Mouse (Mus musculus): ENCODE results near the gene Larp6. TPM values are rescaled to one million over a fixed set of nuclear protein-coding genes. Genes with fewer than 3 reads are reported as not detected.

Gene Larp6
- polyA plus RNA-seq, 1 experiment = 4.8 TPM

- Histone ChIP-seq H3K4me1 (ENCODE audit: control insufficient read depth, insufficient read depth, low read length) (peaks cover 11% of the 10 kb centered on the region), H3K4me3 (ENCODE audit: control insufficient read depth, low read depth, low read length) (peak overlapping the region; percentile 81), H3K27ac (ENCODE audit: control insufficient read depth, insufficient read depth, low read depth, low read length) (no peak overlapping the region), H3K36me3 (ENCODE audit: control insufficient read depth, insufficient read depth, low read length) (no peaks in the 10 kb centered on the region), H3K27me3 (ENCODE audit: control insufficient read depth, insufficient read depth, low read length) (no peaks in the 10 kb centered on the region)
- TF ChIP-seq POLR2A (IDR thresholded peaks at IDR 0.05; ENCODE audit: control insufficient read depth, low read depth, low read length) (no peak), CTCF (IDR thresholded peaks at IDR 0.05; ENCODE audit: control insufficient read depth, insufficient read depth, insufficient replicate concordance, low read depth, low read length) (no peak)
These were observed 827 bp downstream of the Larp6 start for GRCm38 (mm10) chr9:60713616-60714015.

- Histone ChIP-seq H3K4me3 (ENCODE audit: control insufficient read depth, low read depth, low read length) (no peak overlapping the region), H3K4me1 (ENCODE audit: control insufficient read depth, insufficient read depth, low read length) (peaks cover 11% of the 10 kb centered on the region), H3K27ac (ENCODE audit: control insufficient read depth, insufficient read depth, low read depth, low read length) (no peak overlapping the region), H3K36me3 (ENCODE audit: control insufficient read depth, insufficient read depth, low read length) (no peaks in the 10 kb centered on the region), H3K27me3 (ENCODE audit: control insufficient read depth, insufficient read depth, low read length) (no peaks in the 10 kb centered on the region)
- TF ChIP-seq CTCF (IDR thresholded peaks at IDR 0.05; ENCODE audit: control insufficient read depth, insufficient read depth, insufficient replicate concordance, low read depth, low read length) (no peak), POLR2A (IDR thresholded peaks at IDR 0.05; ENCODE audit: control insufficient read depth, low read depth, low read length) (no peak)
These were observed 1.4 kb downstream of the Larp6 start for GRCm38 (mm10) chr9:60714191-60714590.

- no peaks in the 10 kb centered on the region for H3K36me3 ChIP-seq (ENCODE audit: control insufficient read depth, insufficient read depth, low read length)
- H3K27me3 ChIP-seq (ENCODE audit: control insufficient read depth, insufficient read depth, low read length) = no peaks in the 10 kb centered on the region
These were observed 2.5 kb downstream of the Larp6 start for GRCm38 (mm10) chr9:60715271-60715670.

GRCm38 (mm10) chr9:60715828-60716227 lies 3.0 kb downstream of the Larp6 start:
- Histone ChIP-seq H3K27me3 (ENCODE audit: control insufficient read depth, insufficient read depth, low read length) (no peaks in the 10 kb centered on the region), H3K27ac (ENCODE audit: control insufficient read depth, insufficient read depth, low read depth, low read length) (no peak overlapping the region), H3K36me3 (ENCODE audit: control insufficient read depth, insufficient read depth, low read length) (no peaks in the 10 kb centered on the region), H3K4me1 (ENCODE audit: control insufficient read depth, insufficient read depth, low read length) (peaks cover 11% of the 10 kb centered on the region), H3K4me3 (ENCODE audit: control insufficient read depth, low read depth, low read length) (no peak overlapping the region)
- TF ChIP-seq CTCF (IDR thresholded peaks at IDR 0.05; ENCODE audit: control insufficient read depth, insufficient read depth, insufficient replicate concordance, low read depth, low read length) = no peak
- TF ChIP-seq POLR2A (IDR thresholded peaks at IDR 0.05; ENCODE audit: control insufficient read depth, low read depth, low read length) = no peak

More at GRCm38 (mm10) chr9:60715271-60715670, 2.5 kb downstream of the Larp6 start:
- H3K4me1 ChIP-seq (ENCODE audit: control insufficient read depth, insufficient read depth, low read length) = peaks cover 11% of the 10 kb centered on the region
- no peak overlapping the region for H3K4me3 ChIP-seq (ENCODE audit: control insufficient read depth, low read depth, low read length)
- no peak for TF ChIP-seq CTCF (IDR thresholded peaks at IDR 0.05; ENCODE audit: control insufficient read depth, insufficient read depth, insufficient replicate concordance, low read depth, low read length)
- TF ChIP-seq POLR2A (IDR thresholded peaks at IDR 0.05; ENCODE audit: control insufficient read depth, low read depth, low read length) = no peak
- no peak overlapping the region for H3K27ac ChIP-seq (ENCODE audit: control insufficient read depth, insufficient read depth, low read depth, low read length)

- H3K27ac ChIP-seq (ENCODE audit: control insufficient read depth, insufficient read depth, low read depth, low read length) = no peak overlapping the region
- no peaks in the 10 kb centered on the region for H3K36me3 ChIP-seq (ENCODE audit: control insufficient read depth, insufficient read depth, low read length)
- H3K4me3 ChIP-seq (ENCODE audit: control insufficient read depth, low read depth, low read length) = no peak overlapping the region
- no peak for TF ChIP-seq CTCF (IDR thresholded peaks at IDR 0.05; ENCODE audit: control insufficient read depth, insufficient read depth, insufficient replicate concordance, low read depth, low read length)
- no peak for TF ChIP-seq POLR2A (IDR thresholded peaks at IDR 0.05; ENCODE audit: control insufficient read depth, low read depth, low read length)
- H3K27me3 ChIP-seq (ENCODE audit: control insufficient read depth, insufficient read depth, low read length) = no peaks in the 10 kb centered on the region
- peaks cover 4% of the 10 kb centered on the region for H3K4me1 ChIP-seq (ENCODE audit: control insufficient read depth, insufficient read depth, low read length)
These were observed 5.5 kb downstream of the Larp6 start for GRCm38 (mm10) chr9:60718284-60718683.

GRCm38 (mm10) chr9:60719687-60720086 lies 6.9 kb downstream of the Larp6 start:
- Histone ChIP-seq H3K4me3 (ENCODE audit: control insufficient read depth, low read depth, low read length) (no peak overlapping the region), H3K36me3 (ENCODE audit: control insufficient read depth, insufficient read depth, low read length) (no peaks in the 10 kb centered on the region), H3K4me1 (ENCODE audit: control insufficient read depth, insufficient read depth, low read length) (no peaks in the 10 kb centered on the region), H3K27me3 (ENCODE audit: control insufficient read depth, insufficient read depth, low read length) (no peaks in the 10 kb centered on the region), H3K27ac (ENCODE audit: control insufficient read depth, insufficient read depth, low read depth, low read length) (no peak overlapping the region)
- TF ChIP-seq CTCF (IDR thresholded peaks at IDR 0.05; ENCODE audit: control insufficient read depth, insufficient read depth, insufficient replicate concordance, low read depth, low read length) (no peak), POLR2A (IDR thresholded peaks at IDR 0.05; ENCODE audit: control insufficient read depth, low read depth, low read length) (no peak)

- Histone ChIP-seq H3K36me3 (ENCODE audit: control insufficient read depth, insufficient read depth, low read length) (no peaks in the 10 kb centered on the region), H3K4me1 (ENCODE audit: control insufficient read depth, insufficient read depth, low read length) (no peaks in the 10 kb centered on the region), H3K4me3 (ENCODE audit: control insufficient read depth, low read depth, low read length) (no peak overlapping the region), H3K27ac (ENCODE audit: control insufficient read depth, insufficient read depth, low read depth, low read length) (no peak overlapping the region), H3K27me3 (ENCODE audit: control insufficient read depth, insufficient read depth, low read length) (no peaks in the 10 kb centered on the region)
- TF ChIP-seq POLR2A (IDR thresholded peaks at IDR 0.05; ENCODE audit: control insufficient read depth, low read depth, low read length) (no peak), CTCF (IDR thresholded peaks at IDR 0.05; ENCODE audit: control insufficient read depth, insufficient read depth, insufficient replicate concordance, low read depth, low read length) (no peak)
These were observed 12.2 kb downstream of the Larp6 start for GRCm38 (mm10) chr9:60724968-60725367.

GRCm38 (mm10) chr9:60734321-60734720 lies 21.5 kb downstream of the Larp6 start:
- Histone ChIP-seq H3K27ac (ENCODE audit: control insufficient read depth, insufficient read depth, low read depth, low read length) (no peak overlapping the region), H3K36me3 (ENCODE audit: control insufficient read depth, insufficient read depth, low read length) (no peaks in the 10 kb centered on the region), H3K4me3 (ENCODE audit: control insufficient read depth, low read depth, low read length) (no peak overlapping the region), H3K27me3 (ENCODE audit: control insufficient read depth, insufficient read depth, low read length) (no peaks in the 10 kb centered on the region; the same call in 1 of the 2 replicates), H3K4me1 (ENCODE audit: control insufficient read depth, insufficient read depth, low read length) (peaks cover 3% of the 10 kb centered on the region; the same call in 1 of the 2 replicates)
- no peak for TF ChIP-seq POLR2A (IDR thresholded peaks at IDR 0.05; ENCODE audit: control insufficient read depth, low read depth, low read length)
- no peak for TF ChIP-seq CTCF (IDR thresholded peaks at IDR 0.05; ENCODE audit: control insufficient read depth, insufficient read depth, insufficient replicate concordance, low read depth, low read length)
